In genomic region chr3:142773538-142774191, GRCm38 (mm10) we compare ENCODE assay signal across 18 mouse cellular contexts. TPM values are rescaled to one million over a fixed set of nuclear protein-coding genes. Genes with fewer than 3 reads are reported as not detected.
DNase-seq lines count a peak whose midpoint lies in the region; ATAC-seq and TF ChIP-seq lines count a peak whose summit lies in the region.
"Had no signal": no experiment of that assay in that cellular context is flagged by ENCODE, and none has a peak within 500 bp of the region (broad histone marks: within the 10 kb centered on the region; RNA-seq: fewer than 3 reads in every experiment).

No protein-coding gene starts in this region.

- intact Hi-C loops in gastrocnemius, adult 2 months (cut with DNase I): no loop called here

- H3K4me3 ChIP-seq in gastrocnemius, adult 2 months: no peak overlapping the region
- H3K4me3 ChIP-seq in lung, embryonic 14.5 days (ENCODE audit: low read depth, low read length): no peak overlapping the region
- no peak overlapping the region for H3K4me3 ChIP-seq in intestine, embryonic 14.5 days (ENCODE audit: low read depth, low read length)
- no peak overlapping the region for H3K4me3 ChIP-seq in stomach, embryonic 14.5 days (ENCODE audit: low read depth, low read length)
- H3K4me3 ChIP-seq: embryonic facial prominence, embryonic 15.5 days; forebrain, embryonic 12.5 days; lung, embryonic 15.5 days; midbrain, embryonic 13.5 days had no signal

- no peak overlapping the region for H3K9ac ChIP-seq in lung, embryonic 14.5 days
- H3K9ac ChIP-seq in intestine, embryonic 14.5 days (ENCODE audit: low read length): no peak overlapping the region
- H3K9ac ChIP-seq in stomach, embryonic 14.5 days (replicated peaks; ENCODE audit: low read depth, low read length): no peak overlapping the region
- H3K9ac ChIP-seq: embryonic facial prominence, embryonic 15.5 days; forebrain, embryonic 12.5 days; lung, embryonic 15.5 days; midbrain, embryonic 13.5 days had no signal

- WGBS in lung, embryonic 14.5 days: 45% methylated on average over 4 of the region's 4 CpGs
- WGBS in intestine, embryonic 14.5 days: 65% methylated on average over 4 of the region's 4 CpGs
- WGBS in stomach, embryonic 14.5 days: 65% methylated on average over 4 of the region's 4 CpGs

- ATAC-seq in lung, embryonic 14.5 days (ENCODE audit: insufficient read depth): peak; percentile 35; the same call in 1 of the 2 replicates
- 0 out of 2 replicates have a peak, but pooled peaks have one; percentile 36 for ATAC-seq in intestine, embryonic 14.5 days (replicated peaks; ENCODE audit: low FRiP score, low TSS enrichment, low read depth)
- peak; percentile 72 for ATAC-seq in stomach, embryonic 14.5 days (ENCODE audit: insufficient number of reproducible peaks, insufficient read depth, low FRiP score, low read depth)
- ATAC-seq: activated CD4-positive, CD25-positive, alpha-beta regulatory T cell, adult 4 months; midbrain, embryonic 13.5 days had no signal

- H3K9me3 ChIP-seq in lung, embryonic 14.5 days (ENCODE audit: low read depth, low read length): no peaks in the 10 kb centered on the region
- no peaks in the 10 kb centered on the region for H3K9me3 ChIP-seq in intestine, embryonic 14.5 days (ENCODE audit: control insufficient read depth, low read length)
- no peaks in the 10 kb centered on the region for H3K9me3 ChIP-seq in stomach, embryonic 14.5 days (ENCODE audit: control insufficient read depth, low read depth, low read length)
- H3K9me3 ChIP-seq: embryonic facial prominence, embryonic 15.5 days; forebrain, embryonic 12.5 days; lung, embryonic 15.5 days; midbrain, embryonic 13.5 days had no signal

- no peak overlapping the region for H3K27ac ChIP-seq in gastrocnemius, adult 2 months
- H3K27ac ChIP-seq in lung, embryonic 14.5 days (ENCODE audit: low read depth): no peak overlapping the region
- H3K27ac ChIP-seq in intestine, embryonic 14.5 days (ENCODE audit: low read depth): no peak overlapping the region
- no peak overlapping the region for H3K27ac ChIP-seq in stomach, embryonic 14.5 days (ENCODE audit: low read length)
- H3K27ac ChIP-seq: embryonic facial prominence, embryonic 15.5 days; forebrain, embryonic 12.5 days; lung, embryonic 15.5 days; midbrain, embryonic 13.5 days had no signal

- no peak overlapping the region for H3K4me2 ChIP-seq in lung, embryonic 14.5 days
- H3K4me2 ChIP-seq in intestine, embryonic 14.5 days (ENCODE audit: low read length): no peak overlapping the region
- no peak overlapping the region for H3K4me2 ChIP-seq in stomach, embryonic 14.5 days (replicated peaks; ENCODE audit: low read depth, low read length)
- H3K4me2 ChIP-seq: embryonic facial prominence, embryonic 15.5 days; forebrain, embryonic 12.5 days; lung, embryonic 15.5 days; midbrain, embryonic 13.5 days had no signal

- peaks cover 34% of the 10 kb centered on the region for H3K36me3 ChIP-seq in lung, embryonic 14.5 days (ENCODE audit: insufficient read depth)
- H3K36me3 ChIP-seq in intestine, embryonic 14.5 days (ENCODE audit: control insufficient read depth, insufficient read depth, low read length): peaks cover 42% of the 10 kb centered on the region
- peaks cover 14% of the 10 kb centered on the region for H3K36me3 ChIP-seq in stomach, embryonic 14.5 days (ENCODE audit: control insufficient read depth, insufficient read depth, low read length)

- peak; percentile 54 for TF ChIP-seq CTCF in gastrocnemius, adult 2 months (IDR thresholded peaks at IDR 0.05)
- peak; percentile 30; the same call in 1 of the 2 replicates for TF ChIP-seq CTCF in lung, embryonic 14.5 days (IDR thresholded peaks at IDR 0.05; ENCODE audit: low read depth)

- no peak for DNase-seq in gastrocnemius, adult 2 months
- DNase-seq in gastrocnemius, adult 8-10 months (ENCODE audit: low spot score in 2 of 2): no peak
- no peak for DNase-seq in lung, embryonic 14.5 days
- DNase-seq in lung, postnatal 36 days: no peak
- DNase-seq in intestine, embryonic 14.5 days (ENCODE audit: low spot score): no peak
- no peak for DNase-seq in ovary, postnatal 14 days (ENCODE audit: low spot score)
- DNase-seq in thymus, adult 18-20 months: no peak
- DNase-seq: B cell, adult 2 months; cerebellum, adult 18-20 months; gastrocnemius, postnatal 36 days; kidney, postnatal 25 days; layer of hippocampus, postnatal 36 days had no signal

- no peaks in the 10 kb centered on the region for H3K27me3 ChIP-seq in lung, embryonic 14.5 days (ENCODE audit: insufficient read depth, low read length)
- H3K27me3 ChIP-seq in intestine, embryonic 14.5 days (replicated peaks; ENCODE audit: control insufficient read depth, insufficient read depth, low read length): no peaks in the 10 kb centered on the region
- no peaks in the 10 kb centered on the region for H3K27me3 ChIP-seq in stomach, embryonic 14.5 days (ENCODE audit: control insufficient read depth, insufficient read depth, low read length)
- H3K27me3 ChIP-seq: embryonic facial prominence, embryonic 15.5 days; forebrain, embryonic 12.5 days; lung, embryonic 15.5 days; midbrain, embryonic 13.5 days had no signal

- no peaks in the 10 kb centered on the region for H3K4me1 ChIP-seq in lung, embryonic 14.5 days (ENCODE audit: insufficient read depth)
- no peaks in the 10 kb centered on the region for H3K4me1 ChIP-seq in intestine, embryonic 14.5 days (replicated peaks; ENCODE audit: control insufficient read depth, insufficient read depth, low read length)
- H3K4me1 ChIP-seq in stomach, embryonic 14.5 days (ENCODE audit: control insufficient read depth, insufficient read depth, low read length): no peaks in the 10 kb centered on the region
- H3K4me1 ChIP-seq: embryonic facial prominence, embryonic 15.5 days; forebrain, embryonic 12.5 days; midbrain, embryonic 13.5 days had no signal

RNA-seq across cellular contexts. Expression of gene Gtf2b, which starts 8.8 kb away (rescaled TPM):
- 10 to 100 TPM; 13.9 to 14.1 TPM for total RNA-seq in gastrocnemius, adult 2 months (2021)
- total RNA-seq in gastrocnemius, adult 8-10 months (2022): 10 to 100 TPM; 12.9 to 14.9 (median 13.2) TPM
- polyA plus RNA-seq in lung, embryonic 14.5 days (2014; fragmentation: Nextera tagmentation; extraction: Ambion mirVana): 81.7 and 85.3 TPM in 2 replicates
- 69.0 and 71.8 TPM in 2 replicates for polyA plus RNA-seq in intestine, embryonic 14.5 days (2014; fragmentation: Nextera tagmentation; extraction: Ambion mirVana)
- 78.5 and 78.8 TPM in 2 replicates for polyA plus RNA-seq in stomach, embryonic 14.5 days (2014; fragmentation: Nextera tagmentation; extraction: Ambion mirVana)
